Mouse (Mus musculus): ENCODE measurements around the gene Slc52a3. TPM values are rescaled to one million over a fixed set of nuclear protein-coding genes. Genes with fewer than 3 reads are reported as not detected.
A peak's percentile ranks its signal among the peaks of the same experiment; 100 is the strongest.

Slc52a3 gene
- polyA plus RNA-seq, 1 experiment from 2014 or later = 0.56 TPM

GRCm38 (mm10) chr2:152040101-152040500 lies 43.8 kb downstream of the Slc52a3 start:
- DNase-seq (ENCODE audit: low spot score) (no peak), ATAC-seq (ENCODE audit: low FRiP score) (no peak)
- Histone ChIP-seq H3K4me3 (ENCODE audit: low read depth, low read length) (no peak overlapping the region), H3K36me3 (ENCODE audit: control insufficient read depth, insufficient read depth, low read length) (no peaks in the 10 kb centered on the region), H3K9ac (ENCODE audit: low read depth, low read length) (no peak overlapping the region), H3K9me3 (ENCODE audit: control insufficient read depth, low read length) (peaks cover 3% of the 10 kb centered on the region; the same call in 1 of the 2 replicates), H3K4me2 (replicated peaks; ENCODE audit: low read depth, low read length) (no peak overlapping the region), H3K4me1 (replicated peaks; ENCODE audit: control insufficient read depth, insufficient read depth, low read length) (no peaks in the 10 kb centered on the region), H3K27ac (ENCODE audit: low read depth, low read length) (no peak overlapping the region), H3K27me3 (ENCODE audit: control insufficient read depth, insufficient read depth, low read length) (no peaks in the 10 kb centered on the region)

GRCm38 (mm10) chr2:152047116-152048002 lies 51.0 kb downstream of the Slc52a3 start:
- peaks cover 22% of the 10 kb centered on the region for H3K4me1 ChIP-seq (replicated peaks; ENCODE audit: control insufficient read depth, insufficient read depth, low read length)
- peak overlapping the region; percentile 93 for H3K4me2 ChIP-seq (replicated peaks; ENCODE audit: low read depth, low read length)
- H3K4me3 ChIP-seq (ENCODE audit: low read depth, low read length) = no peak overlapping the region
- H3K9ac ChIP-seq (ENCODE audit: low read depth, low read length) = peak overlapping the region; percentile 77
- peaks cover 15% of the 10 kb centered on the region; the same call in 1 of the 2 replicates for H3K27me3 ChIP-seq (ENCODE audit: control insufficient read depth, insufficient read depth, low read length)
- no peaks in the 10 kb centered on the region for H3K36me3 ChIP-seq (ENCODE audit: control insufficient read depth, insufficient read depth, low read length)
- ATAC-seq (ENCODE audit: low FRiP score) (peak; percentile 68), DNase-seq (ENCODE audit: low spot score) (peak; percentile 76)
- no peaks in the 10 kb centered on the region for H3K9me3 ChIP-seq (ENCODE audit: control insufficient read depth, low read length)
- 2% methylated on average over 25 of the region's 25 CpGs for WGBS
- H3K27ac ChIP-seq (ENCODE audit: low read depth, low read length) = peak overlapping the region; percentile 98

DNA sequence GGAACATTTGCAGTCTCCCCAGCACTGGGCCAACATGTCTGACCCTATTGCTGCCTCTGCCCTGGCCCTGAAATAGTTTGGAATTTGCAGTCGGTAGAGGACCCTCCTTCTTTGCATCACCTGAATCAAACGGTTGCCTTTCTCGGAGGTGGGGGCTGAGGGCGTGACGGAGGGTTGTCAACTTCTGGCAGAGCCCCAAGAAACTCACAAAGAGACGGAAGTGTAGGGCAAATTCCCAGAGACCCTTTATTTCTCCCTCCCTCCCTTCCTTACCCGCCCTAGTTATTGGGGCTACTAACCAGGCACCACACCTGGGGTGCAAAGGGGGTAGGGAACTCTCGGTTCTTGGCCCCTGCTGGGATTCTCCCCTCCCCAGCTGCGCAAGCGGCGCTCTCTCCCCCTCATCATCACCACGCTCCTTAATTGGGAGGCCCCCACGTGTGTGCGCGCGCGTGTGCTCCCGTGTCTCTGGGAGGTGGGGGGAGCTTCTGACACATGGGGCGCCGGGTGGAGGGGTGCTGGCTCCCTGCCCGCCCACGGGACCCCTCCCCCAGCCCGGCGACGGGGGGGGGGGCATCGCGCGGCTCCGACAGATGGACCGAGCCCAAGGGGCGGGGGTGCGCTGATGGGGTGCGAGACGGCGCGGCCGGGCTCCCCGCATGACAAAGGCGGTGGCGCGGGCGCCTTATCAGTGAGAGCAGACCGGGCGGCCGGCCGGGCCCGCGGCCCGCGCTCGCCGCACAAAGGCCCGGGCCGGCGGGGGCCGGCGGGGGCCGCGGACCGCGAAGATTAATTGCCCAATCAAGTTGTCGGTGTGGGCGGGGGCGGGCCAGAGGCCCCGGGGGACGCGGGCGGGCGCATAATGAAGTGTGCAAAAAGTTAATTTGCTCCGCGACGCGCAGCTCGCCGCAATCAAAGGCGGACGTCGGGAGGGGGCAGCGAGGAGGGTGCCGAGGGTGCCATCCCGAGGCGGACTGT lies 52.0 kb downstream of the Slc52a3 start:
- DNase-seq (ENCODE audit: low spot score) (peak; percentile 52), ATAC-seq (ENCODE audit: low FRiP score) (peak; percentile 70)
- H3K9me3 ChIP-seq (ENCODE audit: control insufficient read depth, low read length) = no peaks in the 10 kb centered on the region
- peak overlapping the region; percentile 37 for H3K4me3 ChIP-seq (ENCODE audit: low read depth, low read length)
- peak overlapping the region; percentile 77 for H3K9ac ChIP-seq (ENCODE audit: low read depth, low read length)
- peaks cover 22% of the 10 kb centered on the region for H3K4me1 ChIP-seq (replicated peaks; ENCODE audit: control insufficient read depth, insufficient read depth, low read length)
- WGBS = under 1% methylated on average over 63 of the region's 82 CpGs
- peak overlapping the region; percentile 93 for H3K4me2 ChIP-seq (replicated peaks; ENCODE audit: low read depth, low read length)
- H3K27ac ChIP-seq (ENCODE audit: low read depth, low read length) = peak overlapping the region; percentile 98
- no peaks in the 10 kb centered on the region for H3K36me3 ChIP-seq (ENCODE audit: control insufficient read depth, insufficient read depth, low read length)
- H3K27me3 ChIP-seq (ENCODE audit: control insufficient read depth, insufficient read depth, low read length) = peaks cover 15% of the 10 kb centered on the region; the same call in 1 of the 2 replicates

GRCm38 (mm10) chr2:152048981-152049441 lies 52.7 kb downstream of the Slc52a3 start:
- WGBS = 0% methylated on average over 24 of the region's 24 CpGs
- Histone ChIP-seq H3K27ac (ENCODE audit: low read depth, low read length) (peak overlapping the region; percentile 98), H3K36me3 (ENCODE audit: control insufficient read depth, insufficient read depth, low read length) (no peaks in the 10 kb centered on the region), H3K9ac (ENCODE audit: low read depth, low read length) (peak overlapping the region; percentile 77), H3K9me3 (ENCODE audit: control insufficient read depth, low read length) (no peaks in the 10 kb centered on the region), H3K4me1 (replicated peaks; ENCODE audit: control insufficient read depth, insufficient read depth, low read length) (peaks cover 22% of the 10 kb centered on the region), H3K27me3 (ENCODE audit: control insufficient read depth, insufficient read depth, low read length) (peaks cover 15% of the 10 kb centered on the region; the same call in 1 of the 2 replicates), H3K4me2 (replicated peaks; ENCODE audit: low read depth, low read length) (peak overlapping the region; percentile 93), H3K4me3 (ENCODE audit: low read depth, low read length) (peak overlapping the region; percentile 37)
- ATAC-seq (ENCODE audit: low FRiP score) (peak; percentile 46), DNase-seq (ENCODE audit: low spot score) (peak; percentile 74)

DNA sequence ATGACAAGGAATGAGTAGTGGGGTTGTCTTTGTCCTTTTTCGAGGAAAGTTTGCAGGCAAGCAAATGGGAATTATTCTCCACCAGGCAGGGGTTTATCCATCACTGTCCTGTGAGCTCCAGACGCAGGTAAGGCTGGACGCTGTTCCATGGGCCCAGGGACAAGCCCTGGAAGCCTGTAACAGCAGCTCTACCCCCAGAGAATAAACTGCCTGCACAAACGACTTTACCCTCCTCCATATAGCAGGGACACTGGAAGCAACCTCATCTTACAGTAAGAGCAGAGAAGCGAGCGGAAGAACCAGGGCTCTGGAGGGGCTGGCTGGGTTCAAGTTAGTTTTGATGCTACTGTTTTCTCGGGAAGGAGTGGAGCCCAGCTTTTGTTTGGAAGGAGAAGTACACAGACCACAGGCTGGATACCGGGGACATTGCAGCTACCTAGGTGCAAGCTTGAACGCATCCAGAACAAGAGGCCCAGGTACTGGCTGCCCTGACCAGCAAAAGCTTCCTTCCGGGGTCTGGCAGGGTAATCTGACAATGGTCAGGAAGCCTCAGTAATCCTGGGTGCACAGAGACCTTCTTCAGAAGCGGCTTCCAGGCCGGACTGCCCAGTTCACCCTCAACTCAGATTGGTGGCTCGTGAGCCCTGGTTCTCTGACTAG lies 53.4 kb downstream of the Slc52a3 start:
- ATAC-seq (ENCODE audit: low FRiP score) = no peak; the same call in 1 of the 2 replicates
- DNase-seq (ENCODE audit: low spot score) = peak; percentile 67

GRCm38 (mm10) chr2:152050316-152050715 lies 54.0 kb downstream of the Slc52a3 start:
- Histone ChIP-seq H3K36me3 (ENCODE audit: control insufficient read depth, insufficient read depth, low read length) (no peaks in the 10 kb centered on the region), H3K27me3 (ENCODE audit: control insufficient read depth, insufficient read depth, low read length) (peaks cover 15% of the 10 kb centered on the region), H3K4me3 (ENCODE audit: low read depth, low read length) (no peak overlapping the region), H3K9ac (ENCODE audit: low read depth, low read length) (peak overlapping the region; percentile 77), H3K4me2 (replicated peaks; ENCODE audit: low read depth, low read length) (peak overlapping the region; percentile 93), H3K4me1 (replicated peaks; ENCODE audit: control insufficient read depth, insufficient read depth, low read length) (peaks cover 22% of the 10 kb centered on the region), H3K9me3 (ENCODE audit: control insufficient read depth, low read length) (no peaks in the 10 kb centered on the region), H3K27ac (ENCODE audit: low read depth, low read length) (peak overlapping the region; percentile 98)
- ATAC-seq (ENCODE audit: low FRiP score) (peak; percentile 25), DNase-seq (ENCODE audit: low spot score) (no peak)
- WGBS = 5% methylated on average over 7 of the region's 7 CpGs

More for the DNA sequence above, 53.4 kb downstream of the Slc52a3 start:
- Histone ChIP-seq H3K27ac (ENCODE audit: low read depth, low read length) (peak overlapping the region; percentile 98), H3K27me3 (ENCODE audit: control insufficient read depth, insufficient read depth, low read length) (peaks cover 15% of the 10 kb centered on the region; the same call in 1 of the 2 replicates), H3K4me1 (replicated peaks; ENCODE audit: control insufficient read depth, insufficient read depth, low read length) (peaks cover 22% of the 10 kb centered on the region), H3K9ac (ENCODE audit: low read depth, low read length) (peak overlapping the region; percentile 77), H3K4me3 (ENCODE audit: low read depth, low read length) (peak overlapping the region; percentile 37; the same call in 1 of the 2 replicates), H3K4me2 (replicated peaks; ENCODE audit: low read depth, low read length) (peak overlapping the region; percentile 93), H3K9me3 (ENCODE audit: control insufficient read depth, low read length) (no peaks in the 10 kb centered on the region), H3K36me3 (ENCODE audit: control insufficient read depth, insufficient read depth, low read length) (no peaks in the 10 kb centered on the region)
- 5% methylated on average over 13 of the region's 13 CpGs for WGBS

DNA sequence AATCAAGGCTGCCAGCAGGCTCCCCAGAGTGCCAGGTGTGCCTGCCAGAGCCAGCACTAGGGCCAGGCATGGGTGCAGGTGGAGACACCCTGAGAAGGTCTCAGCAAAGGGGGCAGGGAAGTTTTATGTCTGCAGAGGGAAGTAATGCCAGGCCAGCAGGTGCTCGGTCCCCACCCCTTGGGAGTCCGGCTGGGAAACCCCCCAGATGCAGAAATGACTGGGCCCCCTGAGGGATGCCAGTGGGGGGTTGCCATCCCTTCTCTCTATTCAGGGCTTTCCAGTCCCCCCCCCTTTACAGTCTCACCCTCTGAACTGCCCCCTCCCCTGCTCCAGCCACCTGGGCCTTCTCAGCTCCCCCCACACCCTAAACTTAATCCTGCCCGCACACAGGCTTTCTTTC lies 55.7 kb downstream of the Slc52a3 start:
- H3K4me3 ChIP-seq (ENCODE audit: low read depth, low read length) = no peak overlapping the region
- peaks cover 28% of the 10 kb centered on the region for H3K4me1 ChIP-seq (replicated peaks; ENCODE audit: control insufficient read depth, insufficient read depth, low read length)
- DNase-seq (ENCODE audit: low spot score) (no peak), ATAC-seq (ENCODE audit: low FRiP score) (no peak)
- no peak overlapping the region for H3K9ac ChIP-seq (ENCODE audit: low read depth, low read length)
- no peak overlapping the region for H3K4me2 ChIP-seq (replicated peaks; ENCODE audit: low read depth, low read length)
- peak overlapping the region; percentile 13; the same call in 1 of the 2 replicates for H3K27ac ChIP-seq (ENCODE audit: low read depth, low read length)
- H3K9me3 ChIP-seq (ENCODE audit: control insufficient read depth, low read length) = no peaks in the 10 kb centered on the region
- no peaks in the 10 kb centered on the region for H3K36me3 ChIP-seq (ENCODE audit: control insufficient read depth, insufficient read depth, low read length)
- 83% methylated on average over 3 of the region's 3 CpGs for WGBS
- peaks cover 15% of the 10 kb centered on the region for H3K27me3 ChIP-seq (ENCODE audit: control insufficient read depth, insufficient read depth, low read length)

DNA sequence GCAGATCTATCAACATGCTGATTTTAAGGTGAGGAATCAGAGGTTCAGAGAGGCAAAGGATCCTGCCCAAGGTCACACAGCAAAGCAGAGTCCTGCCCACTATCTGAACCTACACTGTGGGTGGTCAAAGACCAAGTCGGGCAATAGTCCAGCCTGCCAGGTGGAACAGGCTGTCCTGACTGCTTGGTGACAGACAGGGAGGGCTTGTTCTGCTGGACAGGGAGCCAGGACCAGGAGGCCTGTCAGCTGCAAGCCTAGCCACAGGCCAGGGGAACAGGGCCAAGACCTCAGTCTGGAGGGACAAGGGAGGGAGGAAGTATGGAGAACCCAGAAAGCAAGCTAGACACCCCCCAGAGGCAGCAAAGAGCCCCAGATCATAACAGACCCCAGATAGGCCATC lies 59.1 kb downstream of the Slc52a3 start:
- Histone ChIP-seq H3K4me3 (ENCODE audit: low read depth, low read length) (no peak overlapping the region), H3K27me3 (ENCODE audit: control insufficient read depth, insufficient read depth, low read length) (peaks cover 6% of the 10 kb centered on the region; the same call in 1 of the 2 replicates)
- no peak for ATAC-seq (ENCODE audit: low FRiP score)

More for the DNA sequence above, 59.1 kb downstream of the Slc52a3 start:
- Histone ChIP-seq H3K9me3 (ENCODE audit: control insufficient read depth, low read length) (no peaks in the 10 kb centered on the region), H3K4me1 (replicated peaks; ENCODE audit: control insufficient read depth, insufficient read depth, low read length) (peaks cover 14% of the 10 kb centered on the region), H3K9ac (ENCODE audit: low read depth, low read length) (no peak overlapping the region), H3K36me3 (ENCODE audit: control insufficient read depth, insufficient read depth, low read length) (no peaks in the 10 kb centered on the region), H3K4me2 (replicated peaks; ENCODE audit: low read depth, low read length) (no peak overlapping the region), H3K27ac (ENCODE audit: low read depth, low read length) (no peak overlapping the region)
- WGBS = 67% methylated on average over 1 of the region's 1 CpGs
- no peak for DNase-seq (ENCODE audit: low spot score)

Measured in hindbrain, embryonic 11.5 days (tissue).